ENCODE assay signal across 22 mouse cellular contexts in the genomic region with DNA sequence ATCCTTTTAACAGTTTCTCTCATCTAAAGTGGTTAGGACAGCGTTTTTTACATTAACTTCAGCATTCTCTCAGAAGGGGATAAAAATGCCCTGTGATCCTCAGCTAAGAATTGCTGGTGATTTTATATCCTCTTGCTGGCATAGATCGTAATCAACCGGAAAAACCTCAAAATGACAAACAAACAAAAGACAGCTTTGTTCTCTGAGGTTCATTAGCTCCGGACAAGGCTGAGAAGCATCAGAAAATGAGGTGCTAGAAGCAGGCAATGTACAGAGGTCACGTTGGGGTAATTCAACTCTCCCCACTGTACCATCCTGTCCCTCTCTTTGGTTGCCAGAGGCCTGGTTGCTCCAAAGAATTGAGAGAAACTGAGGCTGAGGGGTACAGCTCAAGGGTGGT.
"Had no signal": no experiment of that assay in that cellular context is flagged by ENCODE, and none has a peak within 500 bp of the region (broad histone marks: within the 10 kb centered on the region; RNA-seq: fewer than 3 reads in every experiment).

No protein-coding gene starts in this region.

- H3K4me1 ChIP-seq: limb, embryonic 12.5 days; limb, embryonic 15.5 days; megakaryocyte, embryonic 14.5 days; midbrain, embryonic 10.5 days; stomach, embryonic 15.5 days had no signal

- H3K27me3 ChIP-seq: limb, embryonic 12.5 days; limb, embryonic 15.5 days; megakaryocyte, embryonic 14.5 days; midbrain, embryonic 13.5 days; neural tube, embryonic 13.5 days; stomach, embryonic 15.5 days had no signal

- H3K9me3 ChIP-seq: limb, embryonic 12.5 days; limb, embryonic 15.5 days; midbrain, embryonic 10.5 days; midbrain, embryonic 13.5 days; neural tube, embryonic 13.5 days; stomach, embryonic 15.5 days had no signal

- H3K9ac ChIP-seq: limb, embryonic 12.5 days; limb, embryonic 15.5 days; liver, embryonic 14.5 days; liver, postnatal 0 days; lung, embryonic 14.5 days; midbrain, embryonic 13.5 days; neural tube, embryonic 13.5 days; stomach, embryonic 15.5 days had no signal

- H3K4me2 ChIP-seq: limb, embryonic 12.5 days; limb, embryonic 15.5 days; liver, embryonic 11.5 days; lung, embryonic 14.5 days; midbrain, embryonic 13.5 days; neural tube, embryonic 13.5 days; stomach, embryonic 15.5 days had no signal

- DNase-seq: kidney, adult 9 months; kidney, postnatal 14 days; kidney, postnatal 4 days; left cerebral cortex, postnatal 4 days; liver, postnatal 0 days; lung, postnatal 36 days; right cerebral cortex, adult 18-20 months; right cerebral cortex, postnatal 14 days; right cerebral cortex, postnatal 4 days; thymus, postnatal 25 days had no signal

- H3K36me3 ChIP-seq: limb, embryonic 12.5 days; limb, embryonic 15.5 days; midbrain, embryonic 10.5 days; midbrain, embryonic 13.5 days; neural tube, embryonic 13.5 days; stomach, embryonic 15.5 days had no signal

- H3K4me3 ChIP-seq: limb, embryonic 12.5 days; limb, embryonic 15.5 days; megakaryocyte, embryonic 14.5 days; midbrain, embryonic 10.5 days; midbrain, embryonic 13.5 days; myocyte; neural tube, embryonic 13.5 days; stomach, embryonic 15.5 days had no signal

- H3K27ac ChIP-seq: limb, embryonic 12.5 days; limb, embryonic 15.5 days; liver, embryonic 14.5 days; midbrain, embryonic 10.5 days; stomach, embryonic 15.5 days had no signal

- ATAC-seq: liver, postnatal 0 days; lung, postnatal 0 days had no signal
